Mouse (Mus musculus): ENCODE data around the gene Afmid. TPM values are rescaled to one million over a fixed set of nuclear protein-coding genes. Genes with fewer than 3 reads are reported as not detected.

Gene Afmid
- total and polyA plus RNA-seq, 3 experiments: 3.3 to 3.8 TPM; not detected in 1

GRCm38 (mm10) chr11:117828888-117829604, 3.3 kb downstream of the Afmid start:
- Histone ChIP-seq H3K9me3 (replicated peaks; ENCODE audit: insufficient read depth, low read length) (no peaks in the 10 kb centered on the region), H3K27me3 (ENCODE audit: control insufficient read depth in 1 of 2, insufficient read depth in 2 of 2, low read length in 2 of 2) (no peaks in the 10 kb centered on the region), H3K36me3 (ENCODE audit: control insufficient read depth in 1 of 2, insufficient read depth in 2 of 2, low read length in 2 of 2) (peaks cover 0 to 37% of the 10 kb centered on the region in 2 experiments; a peak in 2 of 4 replicates), H3K4me1 (ENCODE audit: control insufficient read depth in 1 of 2, insufficient read depth in 2 of 2, low read length in 2 of 2) (peaks cover 23 to 64% of the 10 kb centered on the region in 2 experiments), H3K79me2 (ENCODE audit: control insufficient read depth, insufficient read depth, low read length, poor library complexity) (peaks cover 15% of the 10 kb centered on the region), H3K9ac (ENCODE audit: control insufficient read depth, low read depth, low read length, poor library complexity, severe bottlenecking) (peak overlapping the region; percentile 38; the same call in 1 of the 2 replicates), H3K27ac (ENCODE audit: control insufficient read depth, low read depth, low read length) (peak overlapping the region; percentile 52), H3K4me3 (ENCODE audit: control insufficient read depth in 1 of 2, insufficient read depth in 1 of 2, low read depth in 2 of 2, low read length in 2 of 2) (peak overlapping the region; percentile 24 to 27; a peak in 2 of 4 replicates)
- TF ChIP-seq EP300 (IDR thresholded peaks at IDR 0.05; ENCODE audit: low read depth in 1 of 2, low read length in 2 of 2) (peak; percentile 87 to 88), CTCF (IDR thresholded peaks at IDR 0.05 in 2 of 3, conservative IDR thresholded peaks at IDR 0.05 in 1 of 3; ENCODE audit: control insufficient read depth in 1 of 3, insufficient read depth in 1 of 3, low read depth in 2 of 3, low read length in 3 of 3, poor library complexity in 1 of 3, severe bottlenecking in 1 of 3) (0 out of 6 replicates have a peak, but pooled peaks of 1 of the 3 experiments have one; percentile 5), MEF2A (IDR thresholded peaks at IDR 0.05; ENCODE audit: extremely low read depth, insufficient replicate concordance, low read depth, low read length, poor library complexity, severe bottlenecking) (peak; percentile 36; the same call in 1 of the 2 replicates), ZNF384 (IDR thresholded peaks at IDR 0.05; ENCODE audit: low read depth, low read length) (no peak), NELFE (IDR thresholded peaks at IDR 0.05; ENCODE audit: low read depth, low read length) (no peak), TCF12 (IDR thresholded peaks at IDR 0.05; ENCODE audit: low read depth, low read length) (peak; percentile 86), SMC3 (IDR thresholded peaks at IDR 0.05; ENCODE audit: low read depth, low read length) (0 out of 2 replicates have a peak, but pooled peaks have one; percentile 12), BHLHE40 (IDR thresholded peaks at IDR 0.05; ENCODE audit: borderline replicate concordance, low read depth, low read length) (peak; percentile 93), JUND (IDR thresholded peaks at IDR 0.05; ENCODE audit: low read depth, low read length) (0 out of 2 replicates have a peak, but pooled peaks have one; percentile 26), KAT2A (conservative IDR thresholded peaks at IDR 0.05; ENCODE audit: low read depth, low read length) (no peak), ELF1 (IDR thresholded peaks at IDR 0.05; ENCODE audit: low read depth, low read length) (0 out of 2 replicates have a peak, but pooled peaks have one; percentile 36), ETS1 (IDR thresholded peaks at IDR 0.05; ENCODE audit: low read depth, low read length) (0 out of 2 replicates have a peak, but pooled peaks have one; percentile 64), SIN3A (IDR thresholded peaks at IDR 0.05; ENCODE audit: low read length) (peak; percentile 59), ZKSCAN1 (IDR thresholded peaks at IDR 0.05; ENCODE audit: low read depth, low read length) (no peak), POLR2A (IDR thresholded peaks at IDR 0.05; ENCODE audit: control insufficient read depth in 1 of 2, insufficient read depth in 1 of 2, low read depth in 1 of 2, low read length in 2 of 2, poor library complexity in 1 of 2) (no peak), ZMIZ1 (IDR thresholded peaks at IDR 0.05; ENCODE audit: low read depth, low read length) (no peak), HCFC1 (IDR thresholded peaks at IDR 0.05; ENCODE audit: low read depth, low read length) (peak; percentile 41; the same call in 1 of the 2 replicates), GATA1 (IDR thresholded peaks at IDR 0.05; ENCODE audit: low read depth, low read length) (peak; percentile 83), RAD21 (IDR thresholded peaks at IDR 0.05; ENCODE audit: low read depth, low read length) (no peak), CHD1 (IDR thresholded peaks at IDR 0.05; ENCODE audit: low read depth, low read length) (no peak), MXI1 (IDR thresholded peaks at IDR 0.05; ENCODE audit: low read depth, low read length) (peak; percentile 69), TBP (IDR thresholded peaks at IDR 0.05; ENCODE audit: low read depth, low read length) (no peak), RCOR1 (IDR thresholded peaks at IDR 0.05; ENCODE audit: low read depth, low read length) (peak; percentile 90), GABPA (IDR thresholded peaks at IDR 0.05; ENCODE audit: low read depth, low read length) (no peak), NRF1 (IDR thresholded peaks at IDR 0.05; ENCODE audit: insufficient read depth, low read depth, low read length, poor library complexity, severe bottlenecking) (0 out of 2 replicates have a peak, but pooled peaks have one; percentile 19), ZC3H11A (IDR thresholded peaks at IDR 0.05; ENCODE audit: low read depth, low read length) (peak; percentile 29; the same call in 1 of the 2 replicates), TAL1 (IDR thresholded peaks at IDR 0.05; ENCODE audit: low read length) (peak; percentile 88), MAX (IDR thresholded peaks at IDR 0.05; ENCODE audit: low read length) (peak; percentile 45), USF1 (IDR thresholded peaks at IDR 0.05; ENCODE audit: low read depth, low read length) (peak; percentile 54)
- DNase-seq (ENCODE audit: low read depth, low spot score): peak; percentile 90
